Mouse (Mus musculus) small intestine, adult 2 months (tissue): ENCODE data around the gene Fam206a.

Experiments
- CTCF ChIP-seq: fragments of 200-500 bp; IDR thresholded peaks from 2 replicates; pipeline ENCODE4 v1.5.1; 2012; ENCODE audit warnings: low read depth, mild to moderate bottlenecking, control low read depth, inconsistent platforms, low read length, moderate library complexity, mixed read lengths; ENCODE audit not compliant: insufficient replicate concordance, insufficient read length; ENCODE audit errors: extremely low read depth
- POLR2A ChIP-seq: fragments of 200-500 bp; IDR thresholded peaks from 2 replicates; pipeline ENCODE4 v1.6.1; 2012; ENCODE audit warnings: low read depth, mild to moderate bottlenecking, control low read depth, inconsistent platforms, low read length, moderate library complexity

GRCm38 (mm10) chr4:56829511-56829921 lies 27.4 kb downstream of the Fam206a start:
- no peak for TF ChIP-seq CTCF
- no peak for TF ChIP-seq POLR2A
